Mouse (Mus musculus) c-Kit-negative CD71-positive TER-119-positive erythroid progenitor cells, embryonic 14.5 days (primary cell): Measurements from ENCODE around the gene Vasn.

ENCODE experiments used
- DNase-seq: peaks from one replicate; pipeline ENCODE4 v3.0.0-alpha.2; 2013; ENCODE audit warnings: low read depth, low spot score

The Vasn gene

DNA sequence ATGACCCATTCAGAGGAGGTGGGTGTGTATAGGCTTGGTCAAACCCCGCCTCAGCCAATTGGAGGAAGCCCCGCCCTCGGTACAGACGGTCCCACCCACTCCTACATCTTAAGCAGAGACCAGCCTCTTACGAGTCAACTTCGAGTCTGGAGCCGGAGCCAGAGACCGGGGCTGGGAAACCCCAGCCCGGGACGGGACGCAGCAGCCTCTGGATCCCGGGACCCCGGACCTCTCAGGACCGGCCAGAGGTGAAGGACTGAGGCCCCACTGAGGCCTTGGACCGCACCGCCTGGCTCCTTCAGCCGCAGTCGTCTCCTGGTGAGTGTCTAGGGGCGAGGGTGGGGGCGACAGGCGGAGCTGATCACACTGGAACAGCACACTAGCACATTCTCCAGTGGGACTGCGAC, at the start of gene Vasn, which contains the start of gene Dnaja3:
Gene Vasn (plus strand): TSS at position 111 of the 407 bp plus-strand sequence.
Gene Dnaja3 (plus strand): TSS at position 159 of the 407 bp plus-strand sequence.
- DNase-seq = peak; percentile 70

GRCm38 (mm10) chr16:4590236-4590635, 49.5 kb upstream of the Vasn start:
- DNase-seq = no peak

GRCm38 (mm10) chr16:4592909-4593875, 46.5 kb upstream of the Vasn start:
- DNase-seq = no peak

- DNase-seq = no peak
Measured at GRCm38 (mm10) chr16:4593971-4594813, 45.5 kb upstream of the Vasn start, which contains the start of gene Glis2. Gene Glis2, plus strand, starts transcription at chr16:4594713.

DNA sequence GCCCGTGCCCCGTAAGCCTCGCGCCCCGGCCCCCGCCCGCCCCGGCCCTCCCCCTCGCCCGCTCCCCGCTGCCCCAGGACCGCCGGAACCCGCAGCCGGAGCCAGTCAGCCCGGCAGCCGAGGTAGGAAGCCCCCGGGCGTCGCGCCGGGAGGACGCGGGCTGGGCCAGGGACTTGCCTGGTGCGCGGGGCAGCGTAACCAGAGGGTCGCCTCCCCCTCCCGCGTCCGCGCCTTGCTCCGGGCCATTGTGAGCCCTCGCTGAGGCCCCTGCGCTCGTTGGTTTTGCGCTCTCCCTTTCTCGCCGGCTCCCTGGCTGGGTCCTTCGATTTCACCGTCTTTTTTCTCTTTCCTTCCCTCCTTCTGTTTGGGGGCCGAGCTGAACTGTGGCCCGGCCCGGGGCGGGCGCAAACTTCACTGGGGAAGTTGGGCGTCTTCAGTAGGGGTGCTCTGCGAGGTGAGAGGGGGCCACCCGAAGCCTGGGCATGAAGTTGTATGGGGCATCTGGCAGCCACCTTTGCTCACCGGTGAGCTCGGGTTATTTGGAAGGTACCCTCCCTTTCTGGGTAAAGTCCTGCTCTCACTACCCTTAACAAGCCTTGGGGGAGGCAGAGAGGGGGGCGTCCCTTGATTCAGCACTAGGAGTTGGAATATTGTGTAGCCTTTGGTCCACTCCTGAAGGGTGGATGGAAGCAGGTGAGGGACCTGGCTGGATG, 44.8 kb upstream of the Vasn start:
- DNase-seq = no peak

- DNase-seq = no peak
Measured at GRCm38 (mm10) chr16:4595527-4595963, 44.2 kb upstream of the Vasn start.

DNA sequence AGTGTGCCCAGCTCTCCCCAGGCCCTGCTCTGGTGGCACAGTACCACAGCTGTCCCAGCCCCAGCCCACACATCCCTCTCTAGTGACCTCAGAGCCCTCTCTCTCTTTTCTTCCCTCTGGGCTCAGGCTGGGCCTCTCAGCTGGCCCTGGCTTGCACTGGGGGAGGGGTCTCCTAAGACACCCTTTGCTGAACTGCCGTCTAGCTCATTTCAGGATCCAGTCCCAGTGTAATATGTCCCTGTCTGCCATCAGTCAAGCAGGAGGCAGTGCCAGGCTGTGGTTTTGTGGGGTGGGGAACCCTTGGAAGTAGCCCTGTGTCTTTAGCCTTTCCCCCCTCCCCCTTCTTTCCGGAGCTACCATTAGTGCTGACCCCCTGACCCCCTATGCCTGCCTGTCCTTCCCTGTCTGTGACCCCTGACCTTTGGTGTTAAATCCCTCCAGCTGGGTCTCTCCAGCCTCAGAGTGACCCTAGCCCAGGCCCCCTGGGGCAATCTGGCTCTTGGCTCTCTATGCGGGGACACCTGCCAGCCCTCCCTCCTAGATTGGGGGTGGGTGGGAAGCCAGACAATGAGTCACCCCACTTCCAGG, 43.5 kb upstream of the Vasn start:
- no peak for DNase-seq

DNA sequence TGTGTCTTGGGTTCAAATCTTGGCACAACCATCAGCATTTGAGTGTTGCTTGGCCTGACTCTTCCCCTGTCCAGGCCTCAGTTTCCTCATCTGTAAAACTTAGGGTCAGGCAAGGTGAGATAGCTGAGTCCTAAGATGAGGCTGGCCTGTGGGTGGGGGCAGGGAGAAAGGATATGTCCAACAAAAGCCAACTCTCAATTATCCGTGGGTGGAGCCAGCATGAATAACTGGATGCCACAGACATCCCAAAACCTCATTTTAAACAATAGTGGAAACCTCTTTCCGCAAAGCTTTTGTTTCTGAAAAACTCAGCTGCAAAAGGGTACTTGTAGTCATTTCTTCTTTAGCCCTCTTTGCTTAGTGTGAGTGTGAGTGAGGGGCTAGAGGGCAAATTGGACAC, 42.9 kb upstream of the Vasn start:
- no peak for DNase-seq

- DNase-seq = no peak
Measured at GRCm38 (mm10) chr16:4597296-4597695, 42.4 kb upstream of the Vasn start.

DNA sequence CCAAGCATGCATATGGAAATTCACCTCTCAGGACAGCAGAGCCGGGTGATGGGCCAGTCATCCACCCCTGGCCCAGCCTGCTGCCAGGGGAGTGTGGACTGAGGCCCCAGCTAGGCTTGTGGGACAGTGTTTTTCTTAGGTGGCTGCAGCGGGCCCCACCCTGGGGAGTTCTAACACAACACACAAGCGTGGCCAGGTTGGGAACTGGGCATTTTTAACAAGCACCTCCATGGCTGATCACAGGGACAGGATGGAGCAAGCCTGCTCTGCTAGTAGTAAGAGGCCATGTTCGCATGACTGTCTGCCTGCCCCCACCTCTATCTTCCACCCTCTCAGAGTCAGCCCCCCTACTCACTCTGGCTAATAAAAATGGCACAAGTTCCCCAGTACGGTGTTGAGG, 41.7 kb upstream of the Vasn start:
- no peak for DNase-seq

DNA sequence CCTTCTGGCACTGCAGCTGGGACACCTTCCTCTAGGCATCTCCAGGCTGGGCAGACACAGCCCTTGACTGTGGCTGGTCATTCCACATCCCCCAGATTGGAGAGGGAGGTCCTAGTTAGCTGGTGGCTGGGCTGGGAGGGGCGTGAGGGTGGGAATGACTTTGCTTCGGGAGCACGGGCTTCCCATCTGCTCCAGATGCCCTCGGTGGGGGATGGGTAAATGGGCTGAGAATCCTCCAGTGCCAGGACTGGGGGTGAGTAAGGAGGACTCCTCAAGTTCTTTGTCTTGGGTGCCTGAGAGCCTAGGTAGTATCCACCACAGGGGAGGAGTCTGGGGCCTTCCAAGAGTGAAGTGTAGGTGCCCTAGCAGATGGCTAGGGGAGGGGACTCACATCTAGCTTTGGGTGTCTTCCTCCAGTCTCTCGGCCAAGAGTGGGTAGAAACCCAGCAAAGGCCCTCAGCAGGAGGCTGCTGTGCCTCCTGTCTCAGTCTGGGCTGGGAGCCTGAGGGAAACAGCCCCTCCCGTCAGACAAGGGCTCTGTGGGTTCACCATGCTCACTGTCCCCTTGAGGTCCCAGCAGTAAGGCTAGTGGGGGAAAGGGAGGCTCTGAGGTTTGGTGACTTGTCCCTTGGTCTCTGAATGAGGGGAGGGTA, 40.7 kb upstream of the Vasn start:
- no peak for DNase-seq

- no peak for DNase-seq
Measured at GRCm38 (mm10) chr16:4599616-4600015, 40.1 kb upstream of the Vasn start.

GRCm38 (mm10) chr16:4600701-4601310, 38.9 kb upstream of the Vasn start:
- no peak for DNase-seq

- DNase-seq = no peak
Measured at GRCm38 (mm10) chr16:4602189-4602588, 37.6 kb upstream of the Vasn start.

GRCm38 (mm10) chr16:4602766-4603452, 36.8 kb upstream of the Vasn start:
- no peak for DNase-seq

DNA sequence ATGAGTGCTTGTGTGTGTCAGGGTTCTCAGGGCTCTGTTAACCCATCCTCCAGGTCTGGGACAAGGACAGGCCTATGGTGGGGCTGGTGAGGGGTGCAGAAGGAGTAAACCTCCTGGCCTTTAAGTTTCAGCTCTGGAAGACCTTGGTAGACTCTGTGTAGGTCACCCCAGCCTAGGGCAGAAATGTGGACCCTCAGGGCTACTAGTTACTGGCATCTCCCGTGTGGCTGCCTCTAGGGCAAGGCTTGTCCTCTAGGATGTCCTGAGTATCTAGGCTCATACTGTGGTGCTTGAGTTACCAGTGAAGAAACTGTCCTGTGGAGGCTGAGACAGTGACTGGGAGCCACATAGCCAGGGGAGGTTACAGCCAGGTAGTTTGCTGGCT, 36.3 kb upstream of the Vasn start:
- DNase-seq = no peak

DNA sequence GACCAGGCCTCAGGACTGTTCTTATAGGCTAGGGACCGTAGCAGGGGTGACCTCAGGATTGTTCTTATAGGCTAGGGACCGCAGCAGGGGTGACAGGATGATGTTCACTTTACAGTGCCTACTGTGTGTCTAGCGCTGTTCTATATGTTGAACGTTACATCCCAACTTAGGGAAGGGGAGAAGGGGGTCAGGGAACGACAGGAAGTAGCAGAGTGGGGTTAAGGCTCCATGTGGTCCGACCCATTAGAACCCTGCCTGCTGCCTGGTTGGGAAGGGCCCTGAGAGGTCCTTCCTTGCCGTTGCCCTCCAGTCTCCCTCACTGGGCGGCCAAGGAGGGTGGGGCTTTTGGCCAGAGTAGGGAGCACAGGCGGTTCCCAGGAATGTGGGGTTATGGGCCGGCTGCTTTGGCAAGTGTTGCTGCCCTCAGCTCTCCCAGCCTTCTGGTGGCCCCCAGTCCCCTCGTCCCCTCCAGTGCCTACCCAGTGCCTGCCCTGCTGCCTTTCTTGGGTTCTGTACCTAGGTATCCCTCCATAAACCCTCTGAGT, 35.4 kb upstream of the Vasn start:
- DNase-seq = no peak

DNA sequence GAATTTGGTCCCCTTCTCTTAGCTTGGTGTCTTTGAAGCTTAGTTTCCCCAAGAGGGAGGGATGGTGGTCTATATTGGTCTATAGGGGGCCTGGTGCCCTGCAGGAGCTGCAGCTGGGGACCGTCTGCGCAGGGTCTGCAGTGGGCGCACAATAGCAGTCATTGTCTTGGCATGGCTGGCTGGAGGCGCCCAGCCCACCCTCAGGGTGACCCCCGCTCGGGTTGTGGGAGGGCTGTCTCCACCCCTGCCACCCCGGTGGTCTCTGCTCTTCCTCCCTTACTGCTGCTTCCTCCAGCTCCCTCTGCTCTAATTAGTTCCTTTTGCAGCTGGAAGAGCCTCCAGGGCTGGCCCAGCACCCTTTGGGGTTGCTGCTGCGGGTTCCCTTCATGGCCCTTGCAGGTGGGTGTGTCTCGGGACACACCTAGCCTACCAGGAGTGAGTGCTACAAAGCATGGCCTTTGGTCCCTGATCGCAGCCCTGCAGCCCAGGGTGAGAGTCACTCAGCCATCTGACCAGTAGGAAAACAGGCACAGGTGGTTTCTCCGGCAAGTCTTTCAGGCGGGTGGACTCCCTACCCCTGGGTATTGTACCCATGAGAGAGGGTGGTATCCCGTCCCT, 34.1 kb upstream of the Vasn start:
- DNase-seq = no peak
